Mouse (Mus musculus) adrenal gland, postnatal 4 days (tissue): ENCODE data around the gene Svs2. TPM values are rescaled to one million over a fixed set of nuclear protein-coding genes. Genes with fewer than 3 reads are reported as not detected.

Experiments
- total RNA-seq, 2 experiments: library from RNA; stranded (reverse); gene quantifications; 2 replicates each; pipeline ENCODE4 v1.2.3; 2021

Gene Svs2
- total RNA-seq, 2 experiments from 2014 or later: not detected

Other genes starting within 250 kb of the Svs2 start
- gene Ywhab, start 243.5 kb downstream of the Svs2 start, total RNA-seq: 100 to 1,000 TPM; 260 to 263 TPM
- 1 to 10 TPM; 3.6 to 3.8 TPM for gene Pabpc1l, start 213.0 kb downstream of the Svs2 start, total RNA-seq
- gene Stk4, start 168.1 kb downstream of the Svs2 start, total RNA-seq: 10 to 100 TPM; 33.1 to 34.8 TPM
- gene Tomm34, start 167.3 kb downstream of the Svs2 start, total RNA-seq: 10 to 100 TPM; 42.5 to 55.2 TPM
- under 1 TPM; 0.20 to 0.40 TPM for gene Kcns1, start 67.4 kb downstream of the Svs2 start, total RNA-seq
- not detected for gene Wfdc5, start 55.7 kb downstream of the Svs2 start, total RNA-seq
- gene Wfdc12, start 47.9 kb downstream of the Svs2 start, total RNA-seq: not detected
- gene Wfdc15a, start 38.3 kb downstream of the Svs2 start, total RNA-seq: not detected
- gene Wfdc15b, start 16.8 kb downstream of the Svs2 start, total RNA-seq: 1 to 10 TPM in 1 of 2 experiments, not detected in 1; 6.0 TPM
- not detected for gene Svs3b, start 18.2 kb upstream of the Svs2 start, total RNA-seq
- gene Svs4, start 40.0 kb upstream of the Svs2 start, total RNA-seq: not detected
- gene Svs3a, start 50.8 kb upstream of the Svs2 start, total RNA-seq: not detected
- gene Svs6, start 78.3 kb upstream of the Svs2 start, total RNA-seq: not detected
- under 1 TPM in 1 of 2 experiments, not detected in 1; 0.71 TPM for gene Svs5, start 94.3 kb upstream of the Svs2 start, total RNA-seq
- gene Slpi, start 150.6 kb upstream of the Svs2 start, total RNA-seq: 1 to 10 TPM; 7.8 to 9.0 TPM
- gene Rbpjl, start 164.7 kb upstream of the Svs2 start, total RNA-seq: 10 to 100 TPM in 1 of 2 experiments, under 1 TPM in 1; 0.14 to 14.6 TPM
- gene Matn4, start 166.7 kb upstream of the Svs2 start, total RNA-seq: 1 to 10 TPM; 4.7 to 4.9 TPM
- gene Sdc4, start 205.4 kb upstream of the Svs2 start, total RNA-seq: 10 to 100 TPM; 75.2 to 93.9 TPM
- 10 to 100 TPM; 34.7 to 35.0 TPM for gene Sys1, start 218.5 kb upstream of the Svs2 start, total RNA-seq
- 1 to 10 TPM in 1 of 2 experiments, under 1 TPM in 1; 0.48 to 3.0 TPM for gene Gm20458, start 222.5 kb upstream of the Svs2 start, total RNA-seq
- not detected for gene Trp53tg5, start 235.3 kb upstream of the Svs2 start, total RNA-seq
- 10 to 100 TPM; 10.9 to 17.1 TPM for gene Dbndd2, start 247.6 kb upstream of the Svs2 start, total RNA-seq